In the genomic region with DNA sequence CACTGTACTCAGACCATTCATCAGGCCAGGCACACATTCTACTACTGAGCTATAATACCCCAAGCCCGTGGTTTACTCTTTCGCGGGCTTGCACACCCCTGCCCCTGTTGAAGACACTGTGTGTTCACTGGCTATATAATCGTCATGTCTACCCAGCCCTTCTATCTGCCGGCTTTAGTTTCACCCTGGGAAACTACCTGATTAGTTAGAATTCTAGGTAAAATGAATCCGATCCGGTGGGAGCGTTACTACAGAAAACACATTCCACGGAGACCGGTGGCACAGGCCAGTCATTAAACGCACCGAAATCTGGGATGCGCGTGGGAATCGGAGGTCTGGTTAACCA, we compare ENCODE assay signal across 8 mouse cellular contexts. TPM values are rescaled to one million over a fixed set of nuclear protein-coding genes. Genes with fewer than 3 reads are reported as not detected.
DNase-seq lines count a peak whose midpoint lies in the region; ATAC-seq and TF ChIP-seq lines count a peak whose summit lies in the region.

No protein-coding gene starts in this region.

- TF ChIP-seq CTCF in thymus, adult 2 months (IDR thresholded peaks at IDR 0.05; ENCODE audit: borderline replicate concordance, control insufficient read depth, extremely low read depth, insufficient read depth, low read length, poor library complexity), result no peak
- TF ChIP-seq CTCF in liver, embryonic 14.5 days (IDR thresholded peaks at IDR 0.05; ENCODE audit: low read depth), result no peak

- no peaks in the 10 kb centered on the region for H3K36me3 ChIP-seq in thymus, adult 2 months (ENCODE audit: control insufficient read depth, insufficient read depth, low read length)
- no peaks in the 10 kb centered on the region for H3K36me3 ChIP-seq in liver, embryonic 14.5 days (replicated peaks; ENCODE audit: control insufficient read depth, insufficient read depth, low read depth)

- no peak for TF ChIP-seq POLR2A in thymus, adult 2 months (IDR thresholded peaks at IDR 0.05; ENCODE audit: control insufficient read depth, extremely low read depth, insufficient read depth, low read length, poor library complexity)

- no peak for TF ChIP-seq EP300 in liver, embryonic 14.5 days (IDR thresholded peaks at IDR 0.05; ENCODE audit: low read depth)

- H3K27me3 ChIP-seq in thymus, adult 2 months (ENCODE audit: control insufficient read depth, insufficient read depth, low read length), result no peaks in the 10 kb centered on the region
- H3K27me3 ChIP-seq in liver, embryonic 14.5 days (ENCODE audit: control insufficient read depth, insufficient read depth, low read length), result no peaks in the 10 kb centered on the region

- H3K27ac ChIP-seq in thymus, adult 2 months (ENCODE audit: control insufficient read depth, insufficient read depth, low read length), result peak overlapping the region; percentile 58; the same call in 1 of the 2 replicates
- no peak overlapping the region for H3K27ac ChIP-seq in liver, embryonic 14.5 days

- peak; percentile 14 for DNase-seq in embryo, embryonic 10.5 days (ENCODE audit: low spot score)
- DNase-seq in embryo, embryonic 10 days (ENCODE audit: low spot score), result no peak
- DNase-seq in thymus, adult 2 months, result peak; percentile 18
- no peak for DNase-seq in thymus, adult 18-20 months
- no peak for DNase-seq in liver, embryonic 14.5 days (ENCODE audit: low read depth in 3 of 3, low spot score in 3 of 3)
- DNase-seq in urinary bladder, postnatal 25 days (ENCODE audit: low spot score), result no peak
- DNase-seq in adrenal gland, postnatal 10 days, result no peak

- WGBS in thymus, adult 2 months, result under 1% methylated on average over 15 of the region's 15 CpGs
- 2% methylated on average over 15 of the region's 15 CpGs for WGBS in liver, embryonic 14.5 days (ENCODE audit: insufficient replicate concordance)

- H3K4me1 ChIP-seq in thymus, adult 2 months (replicated peaks; ENCODE audit: control insufficient read depth, insufficient read depth, low read length), result peaks cover 12% of the 10 kb centered on the region
- peaks cover 22 to 23% of the 10 kb centered on the region in 2 experiments for H3K4me1 ChIP-seq in liver, embryonic 14.5 days (replicated peaks; ENCODE audit: control insufficient read depth in 2 of 2, insufficient read depth in 2 of 2, low read length in 1 of 2)

- peak overlapping the region; percentile 72 for H3K4me3 ChIP-seq in thymus, adult 2 months (ENCODE audit: control insufficient read depth, insufficient read depth, low read length)
- H3K4me3 ChIP-seq in liver, embryonic 14.5 days (ENCODE audit: insufficient read depth in 1 of 2, low read depth in 2 of 2, low read length in 2 of 2), result peak overlapping the region; percentile 85 to 96

- no peaks in the 10 kb centered on the region for H3K9me3 ChIP-seq in liver, embryonic 14.5 days (ENCODE audit: control insufficient read depth, low read length)

- no peak for ATAC-seq in liver, embryonic 14.5 days (ENCODE audit: insufficient read depth)
- ATAC-seq in monocyte, adult 5-6 weeks (replicated peaks; ENCODE audit: insufficient number of reproducible peaks, low FRiP score, low TSS enrichment, poor library complexity, severe bottlenecking), result no peak

- peak overlapping the region; percentile 72 for H3K4me2 ChIP-seq in liver, embryonic 14.5 days (ENCODE audit: low read depth)

- peak overlapping the region; percentile 83 for H3K9ac ChIP-seq in liver, embryonic 14.5 days (replicated peaks)

RNA-seq across cellular contexts. Expression of gene Mcmbp, which starts 1.2 kb away (rescaled TPM):
- polyA plus RNA-seq in thymus, adult 2 months (2012; rRNA removed), result 69.0 and 97.3 TPM in 2 replicates
- polyA plus RNA-seq in liver, embryonic 14.5 days (2012; rRNA removed), result 9.0 and 12.6 TPM in 2 replicates
- polyA plus RNA-seq in liver, embryonic 14.5 days (2014; fragmentation: Nextera tagmentation; extraction: Ambion mirVana), result 22.0 and 22.1 TPM in 2 replicates
- total RNA-seq in monocyte, adult 5-6 weeks (2017), result 50.6 to 82.0 TPM (median 62.4 TPM) in 3 replicates
- 10 to 100 TPM; 38.6 to 42.7 TPM for total RNA-seq in adrenal gland, postnatal 10 days (2021)

RNA-seq across cellular contexts. Expression of gene Sec23ip, which starts 5.7 kb away (rescaled TPM):
- polyA plus RNA-seq in thymus, adult 2 months (2012; rRNA removed), result 68.4 and 68.6 TPM in 2 replicates
- polyA plus RNA-seq in liver, embryonic 14.5 days (2012; rRNA removed), result 7.9 and 10.4 TPM in 2 replicates
- polyA plus RNA-seq in liver, embryonic 14.5 days (2014; fragmentation: Nextera tagmentation; extraction: Ambion mirVana), result 14.7 and 15.7 TPM in 2 replicates
- 31.0 to 45.0 TPM (median 35.7 TPM) in 3 replicates for total RNA-seq in monocyte, adult 5-6 weeks (2017)
- total RNA-seq in adrenal gland, postnatal 10 days (2021), result 10 to 100 TPM; 34.1 to 44.9 TPM

Comparison
In these comparisons a context has a peak if more than half of its experiments do, and no peak if none do; other contexts are left out.
1. DNase-seq: peak in embryo, embryonic 10.5 days (single experiment) and thymus, adult 2 months (single experiment); none in embryo, embryonic 10 days (single experiment), thymus, adult 18-20 months (0 of 2), liver, embryonic 14.5 days (0 of 3), urinary bladder, postnatal 25 days (single experiment) and adrenal gland, postnatal 10 days (single experiment).